Mouse (Mus musculus) CH12.LX (cell line): ENCODE results near the gene Slc4a2. TPM values are rescaled to one million over a fixed set of nuclear protein-coding genes. Genes with fewer than 3 reads are reported as not detected.

Experiments
- DNase-seq: peaks from one replicate; pipeline ENCODE4 v3.0.0-alpha.2; 2013; ENCODE audit errors: extremely low read depth
- H3K27ac ChIP-seq: 2 replicates; pipeline ENCODE4 v1.5.1; 2012; ENCODE audit warnings: low read depth, mild to moderate bottlenecking, control low read depth, moderate library complexity; ENCODE audit not compliant: insufficient read depth
- H3K27me3 ChIP-seq: replicated peaks from 2 replicates; pipeline ENCODE3; 2012; ENCODE audit warnings: inconsistent platforms
- H3K36me3 ChIP-seq, 2 experiments: replicated peaks in 1 of 2; 2 replicates each; pipeline versions ENCODE3 to v1.6.1; 2012; ENCODE audit warnings: inconsistent platforms in 1 of 2, low read length in 1 of 2, mild to moderate bottlenecking in 1 of 2, mixed read lengths in 1 of 2, moderate library complexity in 1 of 2; ENCODE audit not compliant: control insufficient read depth in 1 of 2, insufficient read depth in 1 of 2
- H3K4me1 ChIP-seq, 2 experiments: 2 replicates each; pipeline ENCODE4 v1.6.1; 2012; ENCODE audit warnings: inconsistent platforms in 1 of 2, moderate library complexity in 1 of 2; ENCODE audit not compliant: insufficient read depth in 2 of 2, control insufficient read depth in 1 of 2
- H3K4me2 ChIP-seq: 2 replicates; pipeline ENCODE4 v1.6.1; 2012; ENCODE audit warnings: low read depth, mild to moderate bottlenecking, control low read depth; ENCODE audit not compliant: poor library complexity, insufficient read depth, severe bottlenecking
- H3K4me3 ChIP-seq, 3 experiments: fragments of 150-350 bp in 1 of 3; sonication (generic) in 1 of 3; replicated peaks in 1 of 3; 2 replicates each; pipeline versions ENCODE3 to v1.5.1; 2011 to 2012; ENCODE audit warnings: low read depth in 2 of 3, low read length in 2 of 3, mild to moderate bottlenecking in 2 of 3, moderate library complexity in 2 of 3, control low read depth in 1 of 3, improper control_type of control experiment in 1 of 3, inconsistent platforms in 1 of 3, mixed read lengths in 1 of 3; ENCODE audit not compliant: poor library complexity in 1 of 3
- H3K79me2 ChIP-seq: replicated peaks from 2 replicates; pipeline ENCODE4 v1.6.1; 2012; ENCODE audit warnings: mild to moderate bottlenecking, moderate library complexity; ENCODE audit not compliant: control insufficient read depth, poor library complexity, insufficient read depth, severe bottlenecking; ENCODE audit errors: extremely low read depth
- H3K9ac ChIP-seq: 2 replicates; pipeline ENCODE4 v1.6.1; 2012; ENCODE audit warnings: low read depth, mild to moderate bottlenecking, control low read depth, moderate library complexity; ENCODE audit not compliant: insufficient read depth
- H3K9me3 ChIP-seq: replicated peaks from 2 replicates; pipeline ENCODE3; 2012; ENCODE audit warnings: low read length, inconsistent platforms, mixed read lengths
- CHD2 ChIP-seq: IDR thresholded peaks from 2 replicates; pipeline ENCODE4 v1.6.1; 2011; ENCODE audit warnings: low read length, improper control_type of control experiment
- CTCF ChIP-seq, 2 experiments: IDR thresholded peaks in 1 of 2; conservative IDR thresholded peaks in 1 of 2; 2 replicates each; pipeline ENCODE4 v1.5.1; 2011 to 2012; ENCODE audit warnings: low read depth in 2 of 2, low read length in 2 of 2, improper control_type of control experiment in 1 of 2, inconsistent platforms in 1 of 2, mild to moderate bottlenecking in 1 of 2, moderate library complexity in 1 of 2
- ELF1 ChIP-seq: IDR thresholded peaks from 2 replicates; pipeline ENCODE4 v1.6.1; 2014; ENCODE audit warnings: low read depth, mild to moderate bottlenecking, inconsistent platforms, low read length, improper control_type of control experiment
- GABPA ChIP-seq: IDR thresholded peaks from 2 replicates; pipeline ENCODE4 v1.6.1; 2012; ENCODE audit warnings: low read depth, low read length, improper control_type of control experiment, inconsistent platforms; ENCODE audit not compliant: insufficient replicate concordance
- HCFC1 ChIP-seq: IDR thresholded peaks from 2 replicates; pipeline ENCODE4 v1.6.1; 2012; ENCODE audit warnings: low read depth, mild to moderate bottlenecking, inconsistent platforms, low read length, improper control_type of control experiment
- IRF4 ChIP-seq: IDR thresholded peaks from 2 replicates; pipeline ENCODE4 v1.6.1; 2014; ENCODE audit warnings: low read depth, mild to moderate bottlenecking, inconsistent platforms, low read length, improper control_type of control experiment
- JUN ChIP-seq: IDR thresholded peaks from 2 replicates; pipeline ENCODE4 v1.6.1; 2011; ENCODE audit warnings: low read depth, mild to moderate bottlenecking, low read length, improper control_type of control experiment, moderate library complexity; ENCODE audit not compliant: insufficient read depth
- JUND ChIP-seq: conservative IDR thresholded peaks from 2 replicates; pipeline ENCODE4 v1.6.1; 2011; ENCODE audit warnings: low read depth, low read length, improper control_type of control experiment
- KAT2A ChIP-seq: IDR thresholded peaks from 2 replicates; pipeline ENCODE4 v1.6.1; 2012; ENCODE audit warnings: low read length, improper control_type of control experiment, inconsistent platforms; ENCODE audit not compliant: insufficient replicate concordance
- MAX ChIP-seq: IDR thresholded peaks from 2 replicates; pipeline ENCODE4 v1.6.1; 2011; ENCODE audit warnings: low read length, improper control_type of control experiment
- MAZ ChIP-seq: IDR thresholded peaks from 2 replicates; pipeline ENCODE4 v1.6.1; 2012; ENCODE audit warnings: low read depth, mild to moderate bottlenecking, inconsistent platforms, low read length, improper control_type of control experiment, moderate library complexity
- MEF2A ChIP-seq: IDR thresholded peaks from 2 replicates; pipeline ENCODE4 v1.6.1; 2014; ENCODE audit warnings: low read depth, mild to moderate bottlenecking, inconsistent platforms, low read length, improper control_type of control experiment, borderline replicate concordance
- MXI1 ChIP-seq: IDR thresholded peaks from 2 replicates; pipeline ENCODE4 v1.6.1; 2011; ENCODE audit warnings: mild to moderate bottlenecking, low read depth, low read length, improper control_type of control experiment
- MYC ChIP-seq: IDR thresholded peaks from 2 replicates; pipeline ENCODE4 v1.6.1; 2011; ENCODE audit warnings: low read depth, mild to moderate bottlenecking, improper control_type of control experiment, low read length
- NELFE ChIP-seq: IDR thresholded peaks from 2 replicates; pipeline ENCODE4 v1.6.1; 2011; ENCODE audit warnings: low read depth, low read length, improper control_type of control experiment
- NRF1 ChIP-seq: IDR thresholded peaks from 2 replicates; pipeline ENCODE4 v1.6.1; 2014; ENCODE audit warnings: low read depth, mild to moderate bottlenecking, inconsistent platforms, low read length, improper control_type of control experiment, moderate library complexity
- PAX5 ChIP-seq: IDR thresholded peaks from 2 replicates; pipeline ENCODE4 v1.6.1; 2012; ENCODE audit warnings: low read length, inconsistent platforms, mixed read lengths
- POLR2A ChIP-seq: IDR thresholded peaks from 2 replicates; pipeline ENCODE4 v1.6.1; 2011; ENCODE audit warnings: low read depth, mild to moderate bottlenecking, improper control_type of control experiment, low read length
- POLR2AphosphoS2 ChIP-seq: IDR thresholded peaks from 2 replicates; pipeline ENCODE4 v1.6.1; 2011; ENCODE audit warnings: low read depth, low read length, improper control_type of control experiment
- RAD21 ChIP-seq: IDR thresholded peaks from 2 replicates; pipeline ENCODE4 v1.6.1; 2011; ENCODE audit warnings: low read depth, mild to moderate bottlenecking, low read length, improper control_type of control experiment, moderate library complexity
- RCOR1 ChIP-seq: conservative IDR thresholded peaks from 2 replicates; pipeline ENCODE4 v1.6.1; 2012; ENCODE audit warnings: low read depth, mild to moderate bottlenecking, inconsistent platforms, low read length, improper control_type of control experiment
- SMC3 ChIP-seq: IDR thresholded peaks from 2 replicates; pipeline ENCODE4 v1.6.1; 2011; ENCODE audit warnings: low read depth, low read length, improper control_type of control experiment
- TBP ChIP-seq: conservative IDR thresholded peaks from 2 replicates; pipeline ENCODE4 v1.6.1; 2011; ENCODE audit warnings: low read depth, low read length, improper control_type of control experiment
- TCF12 ChIP-seq: IDR thresholded peaks from 2 replicates; pipeline ENCODE4 v1.6.1; 2014; ENCODE audit warnings: low read depth, mild to moderate bottlenecking, inconsistent platforms, low read length, improper control_type of control experiment
- UBTF ChIP-seq: IDR thresholded peaks from 2 replicates; pipeline ENCODE4 v1.6.1; 2012; ENCODE audit warnings: low read depth, mild to moderate bottlenecking, inconsistent platforms, low read length, improper control_type of control experiment, moderate library complexity
- USF1 ChIP-seq: IDR thresholded peaks from 2 replicates; pipeline ENCODE4 v1.6.1; 2014; ENCODE audit warnings: low read depth, mild to moderate bottlenecking, inconsistent platforms, low read length, improper control_type of control experiment
- ZC3H11A ChIP-seq: IDR thresholded peaks from 2 replicates; pipeline ENCODE4 v1.6.1; 2012; ENCODE audit warnings: low read depth, mild to moderate bottlenecking, inconsistent platforms, low read length, improper control_type of control experiment
- ZKSCAN1 ChIP-seq: IDR thresholded peaks from 2 replicates; pipeline ENCODE4 v1.6.1; 2012; ENCODE audit warnings: low read depth, inconsistent platforms, low read length, improper control_type of control experiment, borderline replicate concordance
- ZMIZ1 ChIP-seq: IDR thresholded peaks from 2 replicates; pipeline ENCODE4 v1.6.1; 2012; ENCODE audit warnings: low read depth, mild to moderate bottlenecking, inconsistent platforms, low read length, improper control_type of control experiment
- ZNF384 ChIP-seq: IDR thresholded peaks from 2 replicates; pipeline ENCODE4 v1.6.1; 2012; ENCODE audit warnings: low read depth, low read length, improper control_type of control experiment, inconsistent platforms
- dilution Hi-C: fragments of 300-500 bp; cut with MboI; formaldehyde crosslinking; loops from 2 replicates; pipeline ENCODE4 v1.14.3; 2020; ENCODE audit warnings: low sequenced_read_pairs; ENCODE audit not compliant: extremely low pct_unique_long_range_greater_than_20kb, extremely low pct_ligation_motif_present
- in situ Hi-C: fragments of 300-500 bp; cut with MboI; formaldehyde crosslinking; loops from 3 replicates; pipeline ENCODE4 v1.14.3; 2019; ENCODE audit warnings: low sequenced_read_pairs, low pct_ligation_motif_present, low pct_unique_long_range_greater_than_20kb, mixed read lengths
- polyA plus RNA-seq: library from polyadenylated mRNA; unstranded; fragments of >175 nt; gene quantifications from 2 replicates; pipeline ENCODE4 v1.2.1, GENCODE M21; 2012; ENCODE audit warnings: low read depth; ENCODE audit not compliant: insufficient read length
- total RNA-seq, 2 experiments: library from RNA; depleted of rRNA; stranded (reverse); fragments of 300-350 nt in 1 of 2; fragments of >200 nt in 1 of 2; gene quantifications; 2 replicates each; pipeline ENCODE4 v1.2.3; 2012 to 2014

Slc4a2 gene
- total and polyA plus RNA-seq, 3 experiments: 12.9 to 27.2 (median 18.6) TPM

- Histone ChIP-seq H3K27me3 (no peaks in the 10 kb centered on the region), H3K4me1 (peaks cover 16 to 41% of the 10 kb centered on the region in 2 experiments), H3K27ac (peak overlapping the region; percentile 63), H3K9ac (peak overlapping the region; percentile 97), H3K9me3 (no peaks in the 10 kb centered on the region), H3K4me3 (peak overlapping the region; percentile 68 to 94 (median 86)), H3K4me2 (peak overlapping the region; percentile 84), H3K79me2 (peaks cover 10% of the 10 kb centered on the region; the same call in 1 of the 2 replicates), H3K36me3 (peaks cover 14 to 43% of the 10 kb centered on the region in 2 experiments)
- dilution Hi-C loops (no loop called here), in situ Hi-C loops (loop anchor here (5.0 kb wide), 1 partner anchor 33 kb away; no protein-coding TSS in a partner anchor)
- peak; percentile 17 for DNase-seq
- TF ChIP-seq RCOR1 (no peak), RAD21 (no peak), TBP (no peak), UBTF (0 out of 2 replicates have a peak, but pooled peaks have one; percentile 34)
Measured at GRCm38 (mm10) chr5:24424004-24424781, 556 bp downstream of the Slc4a2 start.

DNA sequence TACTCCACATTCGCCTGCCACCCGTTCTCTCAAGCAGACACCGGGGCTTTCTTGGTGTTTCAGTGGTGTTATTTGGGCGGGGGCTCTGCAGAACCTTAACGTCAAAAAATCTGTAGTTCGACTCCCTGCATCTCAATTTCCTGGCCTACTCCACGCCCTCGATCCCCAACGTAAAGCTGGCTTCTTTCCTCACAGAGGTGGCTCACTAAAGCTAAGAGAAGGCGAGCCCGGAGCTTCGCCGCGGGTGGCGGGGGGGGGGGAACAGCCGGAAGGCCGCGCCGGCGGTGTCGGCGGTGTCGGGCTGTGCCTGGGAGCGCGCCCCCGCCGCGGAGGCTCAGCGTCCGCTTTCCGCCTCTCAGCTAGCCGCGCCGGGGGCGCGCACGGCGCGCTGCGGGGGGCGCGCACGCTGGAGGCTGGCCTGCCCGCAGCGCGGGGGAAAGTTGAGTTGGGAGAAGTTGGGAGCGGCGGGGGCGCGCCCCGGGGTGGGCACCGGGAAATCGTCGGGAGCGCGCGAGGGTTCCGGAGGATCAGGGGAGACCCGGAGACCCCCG lies 1.3 kb downstream of the Slc4a2 start:
- peak; percentile 74 for DNase-seq
- peaks cover 14 to 43% of the 10 kb centered on the region in 2 experiments for H3K36me3 ChIP-seq
- H3K27me3 ChIP-seq: no peaks in the 10 kb centered on the region
- in situ Hi-C loops (loop anchor here (5.0 kb wide), 1 partner anchor 32 kb away; no protein-coding TSS in a partner anchor), dilution Hi-C loops (no loop called here)
- peak overlapping the region; percentile 10; the same call in 1 of the 2 replicates for H3K27ac ChIP-seq
- H3K4me3 ChIP-seq: peak overlapping the region; percentile 68 to 94 (median 86)
- no peaks in the 10 kb centered on the region for H3K9me3 ChIP-seq
- H3K9ac ChIP-seq: peak overlapping the region; percentile 97
- H3K4me1 ChIP-seq: peaks cover 16 to 41% of the 10 kb centered on the region in 2 experiments
- peak overlapping the region; percentile 84 for H3K4me2 ChIP-seq
- H3K79me2 ChIP-seq: peaks cover 10% of the 10 kb centered on the region; the same call in 1 of the 2 replicates
- TF ChIP-seq IRF4 (no peak), JUND (no peak), GABPA (no peak), USF1 (no peak), TBP (no peak), ZMIZ1 (no peak), ZKSCAN1 (no peak), JUN (no peak), POLR2A (peak; percentile 66), NRF1 (peak; percentile 37; the same call in 1 of the 2 replicates), POLR2AphosphoS2 (no peak), HCFC1 (peak; percentile 29; the same call in 1 of the 2 replicates), MAZ (peak; percentile 10; the same call in 1 of the 2 replicates), MYC (no peak), RCOR1 (no peak), PAX5 (no peak), CHD2 (no peak), SMC3 (no peak), ELF1 (peak; percentile 66), RAD21 (no peak), ZNF384 (no peak), MAX (no peak), TCF12 (peak; percentile 40; the same call in 1 of the 2 replicates), CTCF (conservative IDR thresholded peaks at IDR 0.05 in 1 of 2, IDR thresholded peaks at IDR 0.05 in 1 of 2; ENCODE audit: low read depth in 2 of 2, low read length in 2 of 2) (no peak), MXI1 (no peak), NELFE (peak; percentile 57), KAT2A (no peak), ZC3H11A (no peak), MEF2A (no peak), UBTF (no peak)
